Mouse (Mus musculus): ENCODE results near the gene Ltb.
A peak's percentile ranks its signal among the peaks of the same experiment; 100 is the strongest.

Gene Ltb

GRCm38 (mm10) chr17:35193881-35194843, at the start of gene Ltb:
Gene Ltb (plus strand): TSS chr17:35194439.
- DNase-seq (ENCODE audit: inconsistent age in 2 of 2, low spot score in 1 of 2) = peak; percentile 59 to 85

- DNase-seq (ENCODE audit: inconsistent age in 2 of 2, low spot score in 1 of 2) = no peak
Observed at GRCm38 (mm10) chr17:35146139-35146538, 48.1 kb upstream of the Ltb start.

- DNase-seq (ENCODE audit: inconsistent age in 2 of 2, low spot score in 1 of 2) = no peak
Observed at GRCm38 (mm10) chr17:35147348-35147747, 46.9 kb upstream of the Ltb start.

- peak in 1 of 2 experiments; percentile 75 for DNase-seq (ENCODE audit: inconsistent age in 2 of 2, low spot score in 1 of 2)
Observed at GRCm38 (mm10) chr17:35147922-35148639, 46.2 kb upstream of the Ltb start.

DNA sequence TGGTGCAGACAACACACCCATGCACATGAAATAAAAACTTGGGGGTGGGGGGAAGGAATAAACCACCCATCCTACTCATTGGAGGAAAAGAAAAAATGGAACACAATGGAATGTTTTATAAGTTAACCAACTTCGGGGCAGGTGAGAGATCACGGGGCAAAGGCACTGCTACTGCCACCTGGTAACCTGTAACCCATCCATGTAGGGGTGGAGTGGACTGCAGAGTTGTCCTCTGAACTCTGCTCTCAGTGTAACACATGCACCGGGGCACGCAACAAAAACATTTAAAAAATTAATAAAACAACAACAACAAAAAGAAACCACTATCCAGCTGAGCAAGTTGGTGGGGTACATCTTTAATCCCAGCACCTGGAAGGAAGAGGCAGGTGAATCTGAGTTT, 42.1 kb upstream of the Ltb start:
- no peak for DNase-seq (ENCODE audit: inconsistent age in 2 of 2, low spot score in 1 of 2)

GRCm38 (mm10) chr17:35153077-35153476, 41.2 kb upstream of the Ltb start:
- no peak for DNase-seq (ENCODE audit: inconsistent age in 2 of 2, low spot score in 1 of 2)

GRCm38 (mm10) chr17:35153931-35154330, 40.3 kb upstream of the Ltb start:
- DNase-seq (ENCODE audit: inconsistent age in 2 of 2, low spot score in 1 of 2) = no peak

DNA sequence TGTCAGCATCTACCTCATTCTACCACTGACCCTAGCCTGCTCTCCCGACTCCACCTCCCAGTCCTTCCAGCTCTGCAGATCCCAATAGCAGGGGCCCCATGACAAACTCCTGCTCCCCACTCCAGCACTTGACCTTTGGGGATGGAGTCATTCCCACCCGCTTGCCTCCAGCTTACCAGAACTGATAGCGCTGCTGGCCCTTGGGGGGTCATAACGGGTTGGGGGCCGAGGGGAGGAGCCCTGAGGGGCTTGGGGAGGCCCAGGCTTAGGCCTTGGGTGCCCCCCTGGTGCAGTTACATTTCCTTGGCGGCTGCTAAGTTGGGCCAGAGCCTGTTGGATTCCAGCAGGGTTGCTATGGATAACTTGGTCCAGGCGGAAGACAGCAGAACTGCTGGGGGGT, 39.6 kb upstream of the Ltb start:
- no peak for DNase-seq (ENCODE audit: inconsistent age in 2 of 2, low spot score in 1 of 2)

DNA sequence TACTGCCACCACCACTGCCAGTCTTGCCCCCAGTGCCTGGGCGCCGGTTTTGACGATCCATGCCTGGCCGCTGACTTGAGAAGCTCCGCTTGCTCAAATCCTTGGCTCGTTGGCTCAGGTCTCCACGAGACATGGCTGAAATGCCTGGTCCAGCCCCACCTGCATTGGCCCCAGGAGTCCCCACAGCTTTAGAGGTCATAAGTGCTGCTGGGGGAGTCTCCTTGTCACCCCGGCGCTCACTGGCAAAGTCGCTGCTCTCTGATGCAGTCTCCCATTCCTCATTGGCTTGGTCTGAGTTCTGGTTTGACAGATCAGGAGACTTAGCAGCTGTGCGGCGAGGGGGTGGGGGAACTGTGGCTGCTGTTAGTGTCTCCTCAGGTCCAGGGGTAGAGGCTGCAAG, 38.8 kb upstream of the Ltb start:
- no peak for DNase-seq (ENCODE audit: inconsistent age in 2 of 2, low spot score in 1 of 2)

- DNase-seq (ENCODE audit: inconsistent age in 2 of 2, low spot score in 1 of 2) = no peak
Observed at GRCm38 (mm10) chr17:35156461-35157200, 37.6 kb upstream of the Ltb start.

DNA sequence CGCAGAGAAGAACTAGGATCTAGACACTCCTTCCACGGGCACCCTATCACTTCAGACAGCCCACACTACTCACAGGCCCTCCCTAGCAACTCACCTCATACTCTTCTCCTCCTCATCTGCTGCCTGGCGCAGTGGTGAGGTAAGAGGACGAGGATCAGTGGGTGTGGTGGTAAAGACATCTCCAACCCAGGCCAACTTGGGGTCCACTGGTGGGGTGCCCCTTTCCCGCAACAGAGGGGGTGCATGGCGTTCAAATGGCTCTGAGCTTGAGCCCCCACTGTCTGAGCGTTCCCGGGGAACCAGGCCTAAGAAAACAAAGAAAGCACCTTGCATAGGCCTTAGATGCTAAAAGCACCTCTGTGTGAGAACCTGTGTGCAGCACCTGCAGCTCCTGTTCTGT, 37.0 kb upstream of the Ltb start:
- no peak for DNase-seq (ENCODE audit: inconsistent age in 2 of 2, low spot score in 1 of 2)

DNA sequence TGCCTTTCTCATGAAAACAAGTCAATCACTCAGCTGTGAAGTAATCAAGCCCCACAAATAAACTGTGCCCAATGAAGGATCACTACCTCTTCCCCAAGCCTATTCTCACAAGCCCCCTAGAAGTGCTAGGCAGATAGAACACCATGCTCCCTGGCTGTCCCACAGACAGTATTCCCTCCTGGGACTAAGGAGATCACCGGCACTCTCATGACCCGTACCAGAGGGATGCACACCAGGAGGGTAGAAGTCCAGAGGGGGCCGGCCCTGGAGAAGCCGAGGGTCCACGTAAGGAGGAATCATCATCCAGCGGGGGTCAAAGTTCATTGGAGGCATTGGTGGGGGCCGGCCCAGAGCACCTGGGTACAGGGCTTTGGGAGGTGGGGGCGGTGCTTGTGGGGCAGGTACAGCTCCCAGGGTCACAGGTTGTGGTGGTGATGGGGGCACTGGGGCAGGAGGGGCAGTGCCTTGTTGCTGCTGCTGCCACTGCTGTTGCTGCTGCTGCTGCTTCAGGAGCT, 36.5 kb upstream of the Ltb start:
- DNase-seq (ENCODE audit: inconsistent age in 2 of 2, low spot score in 1 of 2) = no peak

DNA sequence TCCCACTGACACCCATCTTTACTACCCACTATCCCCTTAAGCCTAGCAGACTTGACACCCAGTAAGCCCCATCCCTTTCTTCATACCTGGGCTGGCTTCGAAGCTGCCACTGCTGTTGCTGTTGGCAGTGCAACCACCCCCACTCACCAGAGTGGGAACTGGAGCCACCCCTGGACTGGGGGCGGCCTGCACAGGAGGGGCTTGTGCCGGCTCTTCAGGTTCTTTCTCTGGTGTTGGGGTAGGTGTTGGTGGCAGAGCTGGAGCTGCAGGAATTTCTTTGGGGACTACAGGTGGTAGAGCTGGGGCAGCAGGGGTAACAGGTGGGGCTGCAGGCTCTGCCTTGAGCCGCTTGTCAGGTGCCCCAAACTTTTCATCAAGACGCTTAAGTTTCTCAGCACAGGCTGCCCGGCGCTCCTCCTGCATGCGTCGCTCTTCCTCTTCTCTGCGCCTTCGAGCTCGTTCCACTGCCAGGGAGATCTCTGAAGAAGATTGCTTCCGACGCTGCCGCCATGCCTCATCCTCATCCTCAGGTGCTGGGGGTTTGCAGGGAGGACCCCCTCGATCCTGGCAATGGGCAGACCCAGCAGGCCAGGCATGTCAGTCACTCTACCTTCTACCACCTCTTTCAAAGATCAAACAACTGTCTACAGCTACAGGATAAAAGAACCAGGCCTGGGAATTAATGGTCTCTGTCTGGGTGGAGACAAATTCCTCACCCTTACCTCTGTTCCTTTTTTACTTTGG, 35.2 kb upstream of the Ltb start:
- no peak for DNase-seq (ENCODE audit: inconsistent age in 2 of 2, low spot score in 1 of 2)

GRCm38 (mm10) chr17:35159638-35160037, 34.6 kb upstream of the Ltb start:
- no peak for DNase-seq (ENCODE audit: inconsistent age in 2 of 2, low spot score in 1 of 2)

DNA sequence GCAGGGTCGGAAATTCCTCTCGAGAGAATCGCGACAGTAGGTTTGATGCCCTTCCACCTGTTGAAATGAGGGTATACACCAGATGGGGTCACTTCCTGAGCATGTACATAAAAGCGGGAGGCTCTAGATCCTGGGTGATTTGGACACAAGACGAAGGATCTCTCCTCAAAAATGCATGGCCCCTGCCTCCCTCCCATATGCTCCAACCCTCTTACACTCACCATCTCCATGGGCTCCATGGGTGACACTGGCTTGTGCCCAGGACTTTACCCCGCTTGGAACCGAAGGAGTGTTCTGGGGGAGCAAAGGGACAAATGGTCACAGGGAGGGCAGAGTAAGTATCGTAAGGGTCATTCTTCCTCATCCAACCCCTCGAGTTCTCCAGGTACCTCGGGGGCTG, 32.8 kb upstream of the Ltb start:
- DNase-seq (ENCODE audit: inconsistent age in 2 of 2, low spot score in 1 of 2) = no peak

GRCm38 (mm10) chr17:35162121-35162520, 32.1 kb upstream of the Ltb start:
- DNase-seq (ENCODE audit: inconsistent age in 2 of 2, low spot score in 1 of 2) = peak in 1 of 2 experiments; percentile 61

GRCm38 (mm10) chr17:35162730-35163129, 31.5 kb upstream of the Ltb start:
- peak; percentile 63 to 83 for DNase-seq (ENCODE audit: inconsistent age in 2 of 2, low spot score in 1 of 2)

DNA sequence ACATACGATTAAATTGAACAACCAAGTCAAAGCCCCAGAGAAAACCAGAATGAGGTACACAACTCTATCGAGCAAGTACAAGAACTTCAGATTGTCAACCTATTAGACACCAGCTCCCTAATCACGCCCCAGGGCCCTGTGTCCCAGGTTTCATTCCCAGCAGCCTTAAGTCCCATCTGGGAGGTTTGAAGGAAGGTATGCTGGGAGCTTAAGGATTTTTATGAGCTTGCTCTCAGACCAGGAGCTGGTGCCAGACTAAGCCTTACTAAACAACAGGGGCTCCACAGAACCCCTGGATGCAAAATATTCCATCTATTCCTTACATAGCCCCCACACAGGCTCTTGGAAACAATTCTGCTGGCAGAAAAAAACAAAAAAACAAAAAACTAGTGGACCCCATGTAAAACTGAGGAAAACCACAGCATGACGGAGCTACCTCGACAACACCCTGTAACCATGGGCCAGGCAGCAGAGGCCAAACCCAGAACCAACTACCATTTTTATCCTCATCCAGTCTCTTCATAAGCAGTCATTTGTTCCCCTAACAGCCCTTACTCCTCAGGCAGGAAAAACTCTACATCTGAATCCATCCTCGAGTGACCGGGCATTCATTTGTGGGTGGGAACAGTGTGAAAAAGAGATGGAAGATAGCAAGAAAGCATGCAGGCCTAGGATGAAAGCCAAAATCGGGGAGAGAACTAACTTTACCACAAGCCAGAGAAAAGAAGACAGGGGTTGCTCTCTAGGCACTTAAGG, 30.7 kb upstream of the Ltb start:
- DNase-seq (ENCODE audit: inconsistent age in 2 of 2, low spot score in 1 of 2) = peak in 1 of 2 experiments; percentile 80

DNA sequence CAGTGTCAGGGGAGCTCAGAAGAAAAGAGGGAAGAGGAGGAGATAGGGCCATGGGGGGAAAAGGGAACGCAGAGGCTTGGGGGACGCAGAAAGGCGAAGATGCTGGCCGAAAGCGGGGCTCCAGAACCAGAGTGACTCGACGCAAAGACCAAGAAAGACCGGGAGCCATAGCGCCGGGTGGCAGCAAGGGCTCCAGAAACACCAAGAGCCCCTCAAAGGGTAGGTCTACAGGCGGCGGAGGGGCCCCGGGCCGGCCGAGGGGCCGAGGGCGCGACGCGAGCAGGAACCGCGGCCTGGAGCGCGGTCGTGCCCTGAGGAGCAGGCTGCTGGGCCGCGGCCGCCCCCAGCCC, 30.0 kb upstream of the Ltb start:
- no peak for DNase-seq (ENCODE audit: inconsistent age in 2 of 2, low spot score in 1 of 2)

Measured in adrenal gland, adult (tissue).